Mouse (Mus musculus) lung, postnatal 4 days (tissue): ENCODE measurements around the gene Rara.
"Not testable (repeated sequence)": the region's sequence is repeated elsewhere in the genome, so short reads cannot be mapped to it uniquely, and the experiment has no call there.

ENCODE experiments used
- DNase-seq, 2 experiments: peaks; one replicate each; pipeline ENCODE4 v3.0.0; 2021

Rara gene

DNA sequence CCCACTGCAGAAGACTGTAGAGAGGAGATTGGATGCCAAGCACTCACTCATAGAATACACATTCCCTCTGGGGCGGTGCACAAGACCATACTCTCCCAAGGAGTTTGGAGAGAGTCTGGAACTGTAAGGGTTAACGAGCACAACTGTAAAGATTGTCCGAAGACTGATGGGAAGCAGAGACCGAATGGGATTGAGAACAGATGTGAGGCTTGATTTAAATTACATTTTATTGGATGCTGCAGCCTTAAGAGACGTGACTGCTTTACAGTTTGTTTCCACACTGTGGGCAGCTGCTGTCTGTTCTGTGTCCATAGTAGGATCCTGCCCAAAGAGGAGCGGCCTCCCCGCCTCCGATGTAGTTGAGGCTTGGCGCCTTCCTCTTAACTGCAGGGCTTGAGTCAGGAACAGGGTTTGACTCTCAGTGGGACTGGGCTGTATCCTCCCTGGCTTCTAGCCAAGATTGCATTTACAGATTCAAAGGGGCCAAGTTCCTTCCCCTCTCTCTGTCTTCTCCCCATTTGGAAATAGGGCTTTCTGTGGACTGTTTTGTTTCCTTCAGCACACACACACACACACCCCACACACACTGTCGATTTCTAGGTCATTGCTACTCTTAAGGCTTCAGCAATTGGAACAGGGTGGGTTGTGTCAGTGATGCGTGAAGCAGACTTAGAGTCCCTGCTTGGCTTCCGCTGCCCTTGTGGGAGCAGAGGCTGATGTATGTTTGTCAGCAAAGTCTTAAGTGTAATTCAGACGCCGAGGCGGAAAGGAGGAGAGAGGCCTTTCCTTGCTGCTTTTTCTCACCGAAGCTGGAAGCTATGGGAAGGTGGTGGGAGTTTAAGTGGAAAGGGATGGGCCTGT lies 4.5 kb upstream of the Rara start:
- DNase-seq = peak; percentile 60 to 84

DNA sequence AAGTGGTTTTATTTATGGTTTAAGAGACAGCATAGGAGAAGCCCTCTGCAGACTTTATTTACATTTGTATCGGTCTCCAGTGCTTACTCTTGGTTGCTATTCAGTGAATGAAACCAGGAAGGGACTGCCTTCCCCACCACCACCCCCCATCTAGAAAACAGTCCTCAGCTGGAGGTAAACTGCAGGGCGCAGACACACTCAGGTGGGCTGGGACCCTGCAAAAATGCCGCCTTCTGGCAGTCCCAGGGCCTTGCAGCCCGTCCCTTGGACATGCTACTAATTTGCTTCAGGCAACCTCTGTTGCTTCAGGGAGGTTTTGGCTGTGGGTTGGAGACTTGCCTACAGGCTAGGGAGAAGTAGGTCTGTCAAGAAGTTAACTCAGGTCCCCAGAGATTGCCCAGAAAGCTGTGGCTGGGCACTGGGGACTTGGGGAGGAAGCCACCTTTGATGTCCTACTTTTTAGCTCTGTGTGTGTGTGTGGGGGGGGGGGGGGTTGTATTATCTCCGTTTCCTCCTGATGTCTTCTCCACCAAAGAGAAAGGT lies 2.9 kb upstream of the Rara start:
- DNase-seq = peak in 1 of 2 experiments; percentile 29

DNA sequence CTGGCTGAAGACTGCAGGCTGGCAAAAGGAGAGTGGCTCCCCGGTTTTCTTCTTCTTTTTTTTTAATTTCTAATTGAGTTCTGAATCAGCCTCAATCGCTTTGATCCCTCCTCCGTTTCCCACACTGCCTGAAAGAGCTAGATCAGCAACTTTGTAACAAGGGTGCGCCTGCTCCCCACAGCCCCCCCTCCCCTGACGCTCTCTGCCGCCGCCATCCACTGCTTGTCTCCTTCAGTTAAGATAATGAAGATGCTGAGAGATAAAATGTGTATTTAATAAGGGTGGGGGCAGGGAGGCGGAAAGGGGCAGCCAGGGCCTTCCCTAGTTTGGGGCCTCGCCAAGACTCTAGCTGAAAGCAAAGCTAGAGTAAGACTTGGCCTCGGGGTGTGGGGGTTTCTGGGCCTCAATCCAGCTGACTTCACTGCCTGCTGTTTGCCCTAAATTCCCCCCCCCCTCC lies 2.3 kb upstream of the Rara start:
- peak; percentile 78 to 90 for DNase-seq

DNA sequence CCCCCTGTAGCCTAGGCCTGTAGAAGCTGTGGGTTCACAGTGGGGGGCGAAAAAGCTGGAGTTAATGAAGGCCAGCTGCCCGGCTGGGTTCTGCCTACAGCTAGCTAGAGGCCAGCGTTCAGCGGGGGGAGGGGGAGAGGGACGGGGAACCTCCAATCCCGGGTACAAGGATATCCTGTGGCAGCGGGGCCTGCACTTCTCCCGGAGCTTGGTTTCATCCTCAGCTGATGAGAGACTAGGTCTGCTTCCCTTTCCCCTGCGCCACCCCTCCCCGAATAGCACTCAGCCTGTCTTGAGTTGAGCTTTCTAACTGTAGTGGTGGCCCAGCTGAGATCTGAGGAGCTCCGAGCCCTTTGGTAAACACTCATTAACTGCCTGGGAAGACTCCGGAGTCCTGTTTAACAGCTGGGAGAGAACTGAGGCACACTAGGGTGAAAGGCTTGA lies 1.7 kb upstream of the Rara start:
- DNase-seq = peak; percentile 69 to 84

DNA sequence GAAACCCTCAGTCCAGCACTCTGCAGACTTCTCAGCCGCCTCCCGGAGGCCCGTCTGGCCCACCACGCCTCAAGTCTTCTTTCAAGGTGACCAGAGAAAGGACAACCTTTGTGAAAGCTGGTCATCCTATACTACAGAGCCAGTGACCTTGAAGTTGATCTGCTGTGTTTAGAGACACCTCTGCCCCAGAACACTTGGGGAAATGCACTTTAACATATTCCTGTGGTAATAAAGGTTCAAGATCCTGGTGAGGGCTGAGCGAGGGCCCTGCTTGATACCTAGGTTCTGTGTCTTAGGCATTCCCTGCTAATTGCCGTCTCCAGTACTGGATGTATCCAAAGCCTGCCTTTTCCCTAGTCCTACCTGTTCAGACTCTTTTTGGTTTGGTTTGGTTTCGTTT lies 1.1 kb upstream of the Rara start:
- no peak for DNase-seq

DNA sequence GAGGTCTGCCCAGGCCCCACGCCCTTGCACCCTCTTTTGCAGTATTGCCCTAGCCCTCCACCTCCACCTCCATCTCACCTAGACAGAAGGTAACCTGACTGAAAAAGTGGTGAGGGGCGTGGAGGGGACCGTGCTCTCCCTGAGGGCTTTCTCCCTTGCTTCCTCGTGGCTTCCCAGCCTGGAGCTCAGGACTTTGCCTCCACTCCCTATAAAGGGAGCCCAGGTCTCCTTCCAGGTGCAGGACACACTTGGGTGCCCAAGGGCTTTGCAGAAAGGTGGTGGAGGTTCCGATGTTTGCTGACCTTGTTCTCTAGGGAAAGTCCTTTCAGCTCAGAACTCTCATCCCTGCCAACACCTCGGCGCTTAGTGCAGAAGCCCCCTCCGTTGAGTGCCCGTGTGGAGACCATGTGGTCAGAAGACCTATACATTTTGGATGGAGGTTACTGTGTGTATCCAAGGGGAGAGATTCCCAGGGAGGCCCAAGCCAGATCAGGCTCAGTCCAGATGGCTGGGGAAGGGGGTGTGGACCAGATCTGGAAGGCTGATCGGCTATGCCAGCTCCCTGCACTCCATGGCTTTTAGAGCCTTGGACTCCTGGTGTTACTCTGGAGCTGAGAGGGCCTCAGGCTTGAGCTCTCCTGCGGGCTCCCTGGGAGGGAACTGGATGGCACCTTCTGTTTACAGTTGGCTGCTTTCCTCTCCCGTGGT lies 722 bp downstream of the Rara start:
- peak; percentile 3 to 29 for DNase-seq

DNA sequence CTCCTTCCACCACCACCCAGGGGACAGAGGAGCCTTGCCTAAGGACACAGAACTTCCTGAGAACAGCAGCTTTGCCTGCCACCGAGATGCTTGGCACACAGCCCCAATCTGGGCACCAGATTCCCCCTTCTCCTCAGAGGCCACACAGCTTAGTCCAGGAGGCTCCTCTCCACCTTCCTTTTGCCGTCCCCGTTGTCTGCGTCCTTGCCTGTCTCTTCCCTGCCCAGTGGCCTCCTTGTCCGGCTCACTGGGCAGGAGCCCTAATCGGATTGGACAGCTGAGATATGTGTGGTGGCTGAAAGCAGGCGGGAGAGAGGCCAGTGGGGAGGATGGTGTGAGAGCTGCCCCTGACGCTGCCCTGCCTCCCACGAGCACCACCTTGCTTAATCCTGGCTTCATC lies 1.9 kb downstream of the Rara start:
- DNase-seq = peak; percentile 29 to 54

DNA sequence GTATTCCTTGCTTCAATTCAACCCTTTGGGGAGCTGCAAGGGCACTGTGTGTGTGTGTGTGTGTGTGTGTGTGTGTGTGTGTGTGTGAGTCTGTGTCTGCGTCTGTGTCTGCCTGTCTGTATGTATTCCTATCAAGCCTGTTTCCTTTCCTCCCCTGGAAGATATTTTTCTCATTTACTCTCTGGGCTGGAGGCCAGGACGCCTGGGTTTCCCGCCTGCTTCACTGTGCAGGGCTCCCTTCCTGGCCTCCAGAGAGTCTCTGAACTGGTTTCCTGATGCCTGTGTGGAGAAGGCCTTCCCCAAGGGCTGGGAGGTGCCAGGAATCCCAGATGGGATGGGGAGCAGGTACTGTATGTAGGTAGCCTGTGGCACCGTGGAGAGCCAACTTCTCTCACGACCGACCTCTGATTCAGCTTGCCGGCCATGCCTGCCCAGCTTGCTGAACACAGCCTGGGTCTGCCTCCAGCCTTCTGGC lies 2.5 kb downstream of the Rara start:
- peak; percentile 60 to 70 for DNase-seq

DNA sequence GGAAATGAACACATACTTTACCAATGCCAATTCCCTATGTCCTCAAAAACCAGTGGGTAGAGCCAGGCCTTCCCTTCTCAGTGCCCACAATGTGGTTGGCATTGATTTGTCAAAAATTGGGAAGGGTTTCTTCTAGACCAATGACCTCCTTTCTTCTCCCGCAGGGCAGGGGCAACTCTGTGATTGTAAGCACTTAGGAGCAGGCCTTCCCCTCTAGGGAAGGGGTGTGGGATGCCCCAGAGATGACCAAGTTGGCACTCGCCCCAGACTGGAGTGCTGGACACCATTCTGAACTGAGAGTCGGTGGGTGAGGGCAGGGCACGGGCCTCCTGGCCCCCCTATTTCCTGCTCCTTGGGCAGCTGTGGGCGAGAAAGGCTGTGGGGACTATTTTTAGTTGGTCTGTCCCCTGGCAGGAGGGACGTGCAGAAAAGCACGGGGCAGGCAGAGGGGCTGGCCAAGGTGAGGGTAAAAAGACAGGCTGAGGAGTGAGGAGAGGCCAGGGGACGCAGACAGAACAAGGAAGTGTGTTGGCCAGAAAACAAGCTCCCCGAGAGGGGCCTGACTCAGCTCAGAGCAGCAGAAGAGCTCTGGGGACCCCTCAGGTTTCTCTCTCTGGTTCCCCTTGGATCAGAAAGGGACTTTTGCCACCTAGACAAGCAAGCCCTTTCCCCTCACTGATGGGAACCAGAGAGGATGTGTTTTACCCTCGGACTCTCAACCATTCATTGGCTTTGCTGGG lies 3.3 kb downstream of the Rara start:
- DNase-seq = peak; percentile 68 to 83

DNA sequence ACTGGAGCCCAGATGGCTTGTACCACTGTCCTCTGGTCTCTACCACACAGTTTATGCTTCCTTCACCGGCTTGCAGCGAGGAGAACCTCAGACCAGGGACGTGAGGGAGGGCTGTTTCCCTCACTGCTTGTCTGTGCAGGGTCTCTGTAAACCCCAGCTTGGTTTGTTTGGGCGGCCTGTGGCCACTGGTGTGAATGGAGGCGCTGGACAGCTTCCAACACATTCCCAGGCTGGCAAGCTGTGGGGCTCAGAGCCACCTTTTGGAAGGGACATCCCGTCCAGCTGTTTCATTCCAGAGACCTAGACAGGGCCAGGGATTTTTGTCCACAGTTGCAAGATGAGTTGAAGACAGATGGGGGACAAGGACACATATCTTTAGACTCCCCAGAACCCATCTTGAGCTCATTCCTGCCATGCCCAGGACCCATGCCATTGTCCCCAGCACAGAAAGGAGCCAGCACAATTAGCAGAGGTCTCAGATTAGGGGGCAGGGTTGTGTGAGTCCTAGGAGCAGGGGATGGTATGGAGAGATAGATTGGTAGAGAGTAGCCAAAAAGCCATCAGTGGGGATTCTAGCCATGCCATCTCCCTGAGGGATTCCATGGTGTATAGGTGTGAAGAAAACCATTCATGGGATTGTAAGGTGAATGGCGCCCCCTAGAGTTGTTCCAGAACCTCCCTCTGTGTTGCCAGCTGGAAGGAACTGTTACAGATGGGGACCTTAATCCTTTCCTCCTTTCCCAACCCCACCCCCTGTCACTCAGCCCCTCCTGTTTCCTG lies 4.1 kb downstream of the Rara start:
- DNase-seq = peak; percentile 66 to 82

DNA sequence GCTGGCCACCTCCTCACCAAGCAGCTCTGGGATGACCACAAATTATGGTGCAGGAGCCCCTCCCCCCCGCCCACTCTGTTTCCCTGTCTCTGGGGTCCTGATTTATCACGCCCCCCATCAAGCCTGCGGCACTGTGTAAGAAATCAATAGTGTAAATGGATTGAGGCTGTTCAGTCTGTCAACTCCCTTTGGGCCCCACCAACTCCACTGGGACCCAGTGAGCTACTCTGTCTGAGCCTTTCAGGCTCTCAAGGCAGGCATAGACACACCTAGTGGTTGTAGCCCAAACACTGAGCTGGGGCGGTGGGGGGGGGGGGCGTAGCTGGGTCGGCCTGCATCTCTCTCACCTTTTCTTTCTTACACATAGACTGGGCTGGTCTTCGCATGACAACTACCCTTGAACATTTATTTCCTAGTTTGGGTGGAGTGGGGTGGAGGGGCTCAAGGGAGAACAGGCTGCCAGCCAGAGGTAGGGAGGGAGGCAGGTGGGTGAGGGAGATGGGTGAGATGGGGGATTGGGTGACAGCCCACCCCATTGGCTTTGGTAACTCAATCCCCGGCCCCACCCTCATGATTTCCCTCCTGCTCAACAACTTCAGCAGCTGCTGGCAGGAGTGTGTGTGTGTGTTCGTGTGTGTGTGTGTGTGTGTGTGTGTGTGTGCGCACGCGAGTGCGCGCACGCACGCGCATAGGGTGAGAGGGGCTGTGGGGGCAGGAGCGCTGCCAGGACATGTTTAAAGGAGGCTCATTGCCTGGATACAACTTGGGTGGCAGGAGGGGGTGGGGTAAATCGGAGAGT lies 4.9 kb downstream of the Rara start:
- DNase-seq = peak; percentile 67 to 84

DNA sequence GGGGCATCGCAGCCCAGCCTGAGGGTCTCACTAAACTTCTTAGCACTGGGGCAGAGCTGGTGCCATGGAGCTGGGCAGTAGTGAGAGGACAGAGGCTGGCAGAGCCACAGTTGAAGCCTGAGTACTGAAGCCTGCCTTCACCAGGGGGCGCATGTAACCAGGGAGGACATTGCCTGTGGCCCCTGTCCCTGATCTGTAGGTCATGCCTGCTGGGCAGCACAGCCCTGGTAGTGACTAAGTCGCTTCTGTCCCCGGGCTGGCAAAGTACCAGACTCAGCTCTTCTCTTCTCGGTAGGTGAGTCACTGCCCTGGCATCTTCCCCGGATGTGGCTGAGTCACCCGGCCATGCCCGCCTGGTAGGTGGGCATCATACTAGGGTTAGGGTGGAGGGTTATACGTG lies 5.5 kb downstream of the Rara start:
- DNase-seq = peak; percentile 85 to 86

DNA sequence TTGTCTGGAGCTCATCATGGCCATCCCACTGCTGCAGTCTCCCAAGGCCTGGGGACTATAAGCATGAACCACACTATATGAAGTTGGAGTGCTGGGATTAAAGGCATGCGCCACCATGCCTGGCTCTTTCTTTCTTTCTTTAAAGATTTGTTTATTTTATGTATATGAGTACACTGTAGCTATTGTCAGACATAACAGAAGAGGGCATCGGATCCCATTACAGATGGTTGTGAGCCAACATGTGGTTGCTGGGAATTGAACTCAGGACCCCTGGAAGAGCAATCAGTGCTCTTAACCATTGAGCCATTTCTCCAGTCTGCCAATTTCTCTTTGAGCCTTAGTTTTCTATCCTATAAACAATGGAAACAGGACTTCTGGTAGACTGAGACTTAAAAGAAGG lies 6.2 kb downstream of the Rara start:
- not testable (repeated sequence) for DNase-seq

DNA sequence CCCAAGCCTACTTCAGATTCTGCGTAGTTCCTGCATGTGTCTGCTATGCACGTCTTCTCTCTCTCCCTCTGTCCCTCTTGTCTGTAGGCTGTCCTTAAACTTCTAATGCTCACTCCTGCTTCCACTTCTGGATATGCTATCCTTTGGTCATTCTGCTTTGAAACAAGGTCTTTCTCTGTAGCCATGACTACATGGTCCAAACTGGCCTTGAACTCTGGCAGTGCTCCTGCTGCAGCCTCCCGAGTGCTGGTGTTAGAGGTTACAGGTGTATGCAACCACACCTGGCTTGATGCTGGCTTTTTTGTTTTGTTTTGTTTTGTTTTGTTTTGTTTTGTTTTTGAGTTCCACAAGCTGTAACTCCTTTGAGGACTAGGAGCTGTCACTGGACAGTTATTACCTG lies 6.7 kb downstream of the Rara start:
- no peak for DNase-seq

DNA sequence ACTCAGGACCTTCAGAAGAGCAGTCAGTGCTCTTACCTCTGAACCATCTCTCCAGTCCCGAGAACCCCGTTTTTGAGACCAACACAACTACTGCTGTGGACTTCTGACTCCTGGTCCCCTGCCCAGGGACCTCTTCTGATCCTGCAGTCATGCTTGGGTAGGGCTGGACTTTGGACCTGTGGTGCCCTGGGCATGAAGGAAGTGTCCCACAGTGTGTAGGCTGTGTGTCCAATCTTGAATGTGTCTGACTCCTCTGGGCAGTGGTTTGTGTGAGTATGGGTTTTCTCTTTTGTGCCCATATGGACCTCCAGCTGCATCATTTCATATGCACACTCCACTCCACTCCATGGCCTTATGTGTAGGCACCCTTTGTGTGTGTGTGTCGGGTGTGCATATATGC lies 7.5 kb downstream of the Rara start:
- peak in 1 of 2 experiments; percentile 5 for DNase-seq

DNA sequence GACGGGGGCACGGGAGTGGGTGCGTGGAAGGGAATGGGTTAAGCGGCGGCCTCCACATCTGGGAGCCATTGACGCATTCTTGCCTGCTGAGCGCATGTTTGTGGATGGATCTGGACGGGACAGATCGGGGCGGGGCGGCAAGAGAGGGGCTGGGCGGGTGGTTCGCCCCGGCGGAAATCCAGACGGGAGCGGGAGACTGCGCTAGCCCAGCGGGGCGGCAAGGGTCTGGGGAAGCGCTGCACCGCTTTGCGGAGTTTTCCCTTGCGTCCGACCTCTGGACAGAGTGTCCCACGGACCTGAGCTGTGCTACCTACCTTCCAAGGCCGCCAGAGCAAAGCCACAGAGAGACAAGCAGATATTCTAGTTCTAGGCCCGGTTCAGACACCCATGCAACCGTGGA lies 8.6 kb downstream of the Rara start:
- DNase-seq = peak; percentile 87 to 92

DNA sequence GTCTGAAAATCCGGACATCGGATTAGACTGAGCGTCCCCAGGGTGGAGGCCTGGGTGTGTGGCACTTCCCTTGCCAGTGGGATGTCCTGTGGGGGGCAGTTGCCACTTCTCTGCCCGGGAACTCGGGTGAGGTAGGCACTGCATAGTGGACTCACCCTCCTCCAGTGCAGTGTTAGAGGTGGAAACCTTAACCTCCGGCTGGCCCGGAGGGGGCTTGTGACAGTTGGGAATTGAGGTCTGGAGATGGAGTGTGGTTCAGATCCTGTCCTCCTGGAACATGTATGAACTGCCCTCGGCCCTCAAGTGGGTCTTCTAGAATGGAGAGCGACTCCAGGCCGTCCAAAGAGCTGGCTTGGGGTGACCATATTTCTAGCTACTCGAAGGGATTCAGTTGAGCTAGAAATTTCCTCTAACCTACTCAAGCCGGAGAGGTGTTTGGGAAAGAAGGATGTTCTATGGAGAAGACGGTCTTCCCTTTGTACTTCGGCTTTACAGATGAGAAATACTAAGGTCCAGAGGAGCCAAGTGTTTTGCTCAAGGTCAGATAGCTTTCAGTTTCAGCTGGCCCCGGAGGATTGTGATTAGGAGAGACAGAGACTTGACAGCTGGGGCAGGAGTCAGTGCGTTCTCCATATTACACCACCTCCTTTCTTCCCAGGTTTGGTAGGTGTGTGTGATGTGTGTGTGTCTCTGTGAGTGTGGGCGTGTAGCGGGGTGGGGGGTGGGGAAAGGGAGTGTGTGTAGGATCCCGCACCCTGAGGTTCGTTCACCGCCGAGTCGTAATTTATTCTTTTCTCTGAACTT lies 9.2 kb downstream of the Rara start:
- peak; percentile 62 to 75 for DNase-seq

DNA sequence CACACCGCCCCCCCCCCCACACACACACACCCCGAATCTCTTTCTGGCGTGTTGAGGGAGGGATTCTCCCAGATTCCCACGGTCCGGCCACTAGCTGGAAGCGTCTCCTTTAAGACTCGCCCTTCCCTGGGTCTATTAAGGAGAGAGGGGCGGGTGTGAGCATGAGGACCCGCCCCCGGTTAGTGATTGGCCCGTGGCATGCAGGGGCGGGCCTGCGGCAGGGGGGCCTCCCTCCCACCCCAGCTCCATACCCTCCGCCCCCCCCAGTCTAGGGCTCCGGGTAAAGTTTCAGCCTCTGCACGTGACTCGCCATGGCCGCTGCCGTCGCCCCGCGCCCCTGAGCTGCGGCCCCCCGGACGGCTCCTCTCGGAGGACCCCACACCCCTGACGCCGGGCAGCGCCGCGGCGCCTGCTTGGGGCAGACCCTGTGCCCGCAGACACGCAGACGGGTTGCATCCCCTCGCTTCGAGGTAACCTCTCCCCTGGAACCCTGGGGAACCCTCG lies 9.8 kb downstream of the Rara start:
- DNase-seq = peak; percentile 93 to 96

DNA sequence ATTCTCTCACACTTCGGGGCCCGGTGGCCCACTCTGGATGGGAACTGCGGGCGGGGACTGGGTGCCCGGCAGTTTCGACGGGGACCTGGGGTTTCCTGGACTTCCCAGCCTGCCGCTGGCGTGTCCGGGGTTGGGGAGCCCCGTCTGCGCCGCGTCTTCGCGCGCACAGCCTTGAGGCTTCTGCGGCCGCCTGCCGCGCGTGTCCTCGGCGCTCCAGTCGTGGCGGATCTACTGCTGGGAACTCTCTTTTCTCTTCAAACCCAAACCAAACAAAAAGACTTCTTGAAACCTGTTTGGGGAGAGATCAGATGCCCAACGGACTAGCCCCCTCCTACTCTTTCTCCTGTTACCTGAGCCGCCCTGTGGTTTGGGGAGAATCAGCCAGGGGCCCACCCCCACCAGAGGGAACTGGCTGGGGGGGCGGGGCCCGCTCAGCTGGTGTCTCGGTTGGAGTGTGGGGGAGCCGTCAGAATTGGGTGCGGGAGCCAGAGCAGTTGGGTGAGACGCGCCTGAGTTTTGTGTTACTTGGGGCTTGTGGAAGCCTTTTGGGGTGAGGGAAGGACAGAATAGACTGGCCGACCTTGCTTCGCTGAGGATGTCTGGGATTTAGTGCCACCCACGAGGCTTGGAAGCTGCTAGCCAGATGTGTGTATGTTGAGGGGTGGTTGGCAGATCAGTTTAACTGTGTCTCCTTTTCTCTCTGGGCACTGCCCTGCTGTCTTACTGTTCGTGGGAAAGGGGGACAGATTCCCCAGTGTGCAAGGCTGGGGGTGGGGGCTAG lies 10.5 kb downstream of the Rara start:
- DNase-seq = peak; percentile 78 to 83
